Mouse (Mus musculus) 3T3-L1 (cell line): Measurements from ENCODE around the gene Arhgap25.
"Not testable (repeated sequence)": the region's sequence is repeated elsewhere in the genome, so short reads cannot be mapped to it uniquely, and the experiment has no call there.

Experiments used
- DNase-seq: peaks from one replicate; pipeline ENCODE4 v3.0.0-alpha.2; 2015; ENCODE audit warnings: low read depth, low spot score

The Arhgap25 gene

GRCm38 (mm10) chr6:87504875-87505274, 28.2 kb downstream of the Arhgap25 start:
- no peak for DNase-seq

GRCm38 (mm10) chr6:87503976-87504375, 29.1 kb downstream of the Arhgap25 start:
- no peak for DNase-seq

GRCm38 (mm10) chr6:87503536-87503935, 29.5 kb downstream of the Arhgap25 start:
- no peak for DNase-seq

- peak; percentile 19 for DNase-seq
Observed at GRCm38 (mm10) chr6:87502831-87503286, 30.2 kb downstream of the Arhgap25 start.

- DNase-seq = no peak
Observed at GRCm38 (mm10) chr6:87502411-87502810, 30.6 kb downstream of the Arhgap25 start.

GRCm38 (mm10) chr6:87500696-87501095, 32.4 kb downstream of the Arhgap25 start:
- DNase-seq = no peak

GRCm38 (mm10) chr6:87499791-87500190, 33.3 kb downstream of the Arhgap25 start:
- DNase-seq = no peak

- DNase-seq = no peak
Observed at GRCm38 (mm10) chr6:87496143-87496542, 36.9 kb downstream of the Arhgap25 start.

GRCm38 (mm10) chr6:87494339-87494738, 38.7 kb downstream of the Arhgap25 start:
- DNase-seq = no peak

- DNase-seq = peak; percentile 44
Observed at GRCm38 (mm10) chr6:87487657-87488426, 45.2 kb downstream of the Arhgap25 start.

- DNase-seq = peak; percentile 80
Observed at GRCm38 (mm10) chr6:87484806-87485205, 48.3 kb downstream of the Arhgap25 start.

GRCm38 (mm10) chr6:87483900-87484289, 49.2 kb downstream of the Arhgap25 start:
- peak; percentile 10 for DNase-seq

GRCm38 (mm10) chr6:87483224-87483899, 49.7 kb downstream of the Arhgap25 start:
- no peak for DNase-seq

GRCm38 (mm10) chr6:87479291-87479999, 53.6 kb downstream of the Arhgap25 start:
- DNase-seq = no peak

- no peak for DNase-seq
Observed at GRCm38 (mm10) chr6:87478847-87479246, 54.2 kb downstream of the Arhgap25 start.

- no peak for DNase-seq
Observed at GRCm38 (mm10) chr6:87475223-87475622, 57.8 kb downstream of the Arhgap25 start.

- DNase-seq = not testable (repeated sequence)
Observed at GRCm38 (mm10) chr6:87470098-87470497, 63.0 kb downstream of the Arhgap25 start.

GRCm38 (mm10) chr6:87468372-87468771, 64.7 kb downstream of the Arhgap25 start:
- DNase-seq = peak; percentile 50

GRCm38 (mm10) chr6:87467373-87467772, 65.7 kb downstream of the Arhgap25 start:
- DNase-seq = no peak

GRCm38 (mm10) chr6:87466221-87466620, 66.8 kb downstream of the Arhgap25 start:
- DNase-seq = peak; percentile 85

GRCm38 (mm10) chr6:87455507-87455906, 77.6 kb downstream of the Arhgap25 start:
- DNase-seq = no peak

GRCm38 (mm10) chr6:87451771-87452170, 81.3 kb downstream of the Arhgap25 start:
- DNase-seq = no peak
